Mouse (Mus musculus) kidney, embryonic 16.5 days (tissue): ENCODE measurements at regions not wholly inside any gene's neighbourhood (a gene's known extent, or its start where the extent isn't known, plus 50 kb on each side); places are given as distances from the start of the nearest gene placed in this dataset.
"Not testable (repeated sequence)": the region's sequence is repeated elsewhere in the genome, so short reads cannot be mapped to it uniquely, and the experiment has no call there.

ENCODE experiments used
- ATAC-seq: fragments of 200-750 bp; cut with Nextera tagmentation; 2 replicates; pipeline ENCODE4 v1.8.0; 2017; ENCODE audit warnings: moderate TSS enrichment; ENCODE audit not compliant: low FRiP score, low TSS enrichment
- H3K27ac ChIP-seq: fragments of 300-500 bp; sonication (generic); 2 replicates; pipeline ENCODE4 v1.5.1; 2014; ENCODE audit warnings: low read length
- H3K27me3 ChIP-seq: fragments of 300-500 bp; sonication (generic); 2 replicates; pipeline ENCODE4 v1.6.1; 2014; ENCODE audit warnings: low read length, control low read depth, mixed read lengths; ENCODE audit not compliant: insufficient read depth
- H3K36me3 ChIP-seq: fragments of 300-500 bp; sonication (generic); 2 replicates; pipeline ENCODE4 v1.6.1; 2014; ENCODE audit warnings: low read length, control low read depth, mixed read lengths; ENCODE audit not compliant: insufficient read depth
- H3K4me1 ChIP-seq: fragments of 300-500 bp; sonication (generic); 2 replicates; pipeline ENCODE4 v1.6.1; 2014; ENCODE audit warnings: low read length, control low read depth, mixed read lengths; ENCODE audit not compliant: insufficient read depth
- H3K4me2 ChIP-seq: fragments of 300-500 bp; sonication (generic); replicated peaks from 2 replicates; pipeline ENCODE4 v1.6.1; 2014; ENCODE audit warnings: low read depth, low read length
- H3K4me3 ChIP-seq: fragments of 300-500 bp; sonication (generic); 2 replicates; pipeline ENCODE4 v1.5.1; 2014; ENCODE audit warnings: mild to moderate bottlenecking, low read length
- H3K9ac ChIP-seq: fragments of 300-500 bp; sonication (generic); replicated peaks from 2 replicates; pipeline ENCODE4 v1.6.1; 2014; ENCODE audit warnings: low read length
- H3K9me3 ChIP-seq: fragments of 300-500 bp; sonication (generic); 2 replicates; pipeline ENCODE4 v1.6.1; 2016; ENCODE audit warnings: low read length, control low read depth
- WGBS: fragments of 180-500 bp; shearing (Covaris S2); extraction: QIAGEN DNeasy Blood & Tissue Kit; methylation state at CpG from one replicate; pipeline ENCODE4 v1.1.7; 2014; 5-methylcytosine and 5-hydroxymethylcytosine counted together

GRCm38 (mm10) chr5:105358902-105359301 is 56.7 kb upstream of the Lrrc8b start:
- 91% methylated on average over 3 of the region's 3 CpGs for WGBS
- Histone ChIP-seq H3K4me3 (no peak overlapping the region), H3K36me3 (no peaks in the 10 kb centered on the region), H3K9ac (no peak overlapping the region), H3K27ac (no peak overlapping the region), H3K27me3 (no peaks in the 10 kb centered on the region), H3K4me1 (no peaks in the 10 kb centered on the region), H3K4me2 (no peak overlapping the region), H3K9me3 (no peaks in the 10 kb centered on the region)
- ATAC-seq = no peak

DNA sequence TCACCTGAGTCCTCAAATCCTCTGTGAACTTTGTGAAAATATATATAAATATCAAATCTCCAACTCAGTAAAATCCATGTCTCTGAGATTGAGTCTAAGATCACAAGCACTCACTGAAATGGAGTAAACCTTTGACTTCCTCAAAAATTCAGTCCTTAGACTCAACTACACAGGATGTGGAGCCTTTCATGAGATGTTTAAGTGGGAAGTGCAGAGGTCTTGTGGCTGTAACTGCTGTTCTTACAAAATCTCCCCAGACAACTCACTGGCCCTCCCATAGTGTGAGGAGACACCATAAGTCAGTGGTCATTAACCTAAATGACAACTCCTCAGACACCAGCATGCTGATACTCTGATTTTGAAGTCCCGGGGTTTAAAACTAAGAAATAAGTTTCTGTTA is 59.2 kb upstream of the Lrrc8b start:
- not testable (repeated sequence) for H3K4me1 ChIP-seq, H3K4me3 ChIP-seq, H3K27ac ChIP-seq, H3K4me2 ChIP-seq, H3K9ac ChIP-seq, H3K27me3 ChIP-seq, H3K36me3 ChIP-seq, H3K9me3 ChIP-seq, ATAC-seq
- WGBS = 87% methylated on average over 1 of the region's 1 CpGs

DNA sequence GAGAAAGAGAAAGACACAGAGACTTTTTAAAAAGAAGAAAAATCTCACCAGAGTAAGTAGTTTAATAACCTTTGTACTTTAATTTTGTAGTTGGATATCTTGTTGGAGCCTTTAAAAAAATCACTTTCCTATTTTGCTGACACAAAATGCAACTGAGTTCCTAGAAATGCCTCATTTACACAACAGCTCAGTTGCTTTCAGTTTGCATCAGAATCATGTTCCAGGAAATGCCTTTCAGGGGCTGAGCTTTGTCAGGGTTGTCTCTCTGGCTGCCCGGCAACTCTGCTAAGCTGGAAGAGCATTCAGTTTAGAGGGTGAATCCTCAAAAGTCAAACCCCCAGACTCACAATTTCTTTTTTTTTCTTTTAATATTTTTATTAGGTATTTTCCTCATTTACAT is 60.5 kb upstream of the Gbp6 start:
- 62% methylated on average over 1 of the region's 1 CpGs for WGBS
- ATAC-seq = no peak
- H3K27me3 ChIP-seq = no peaks in the 10 kb centered on the region

DNA sequence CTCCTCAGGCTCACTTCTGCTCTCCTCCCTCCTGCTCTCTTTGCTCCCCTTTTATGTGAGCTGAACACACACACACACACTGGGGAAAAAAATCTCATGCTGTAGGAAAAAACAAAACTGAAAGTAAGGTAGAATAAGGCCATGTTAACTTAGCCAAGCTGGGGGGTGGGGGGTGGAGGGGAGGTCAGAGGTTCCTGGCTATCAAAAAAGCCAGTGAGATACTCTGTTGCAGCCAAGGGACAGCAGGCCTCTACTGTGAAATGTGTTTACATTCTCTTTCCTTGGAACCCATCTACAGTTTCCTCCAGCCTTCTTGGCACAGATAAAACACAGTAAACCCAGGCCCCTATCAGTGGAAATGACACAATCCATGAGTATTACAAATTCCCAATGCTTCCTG is 53.0 kb upstream of the Gbp6 start:
- Histone ChIP-seq H3K9ac (no peak overlapping the region), H3K4me1 (no peaks in the 10 kb centered on the region), H3K4me3 (no peak overlapping the region), H3K36me3 (no peaks in the 10 kb centered on the region), H3K4me2 (no peak overlapping the region), H3K27me3 (no peaks in the 10 kb centered on the region), H3K9me3 (no peaks in the 10 kb centered on the region), H3K27ac (no peak overlapping the region)
- ATAC-seq = no peak

More for the DNA sequence above, 60.5 kb upstream of the Gbp6 start:
- no peak overlapping the region for H3K4me3 ChIP-seq
- no peaks in the 10 kb centered on the region for H3K36me3 ChIP-seq
- H3K27ac ChIP-seq = no peak overlapping the region
- no peaks in the 10 kb centered on the region for H3K9me3 ChIP-seq
- H3K4me1 ChIP-seq = no peaks in the 10 kb centered on the region
- H3K9ac ChIP-seq = no peak overlapping the region
- no peak overlapping the region for H3K4me2 ChIP-seq

GRCm38 (mm10) chr5:105345953-105346352 is 52.5 kb upstream of the Gbp6 start:
- not testable (repeated sequence) for H3K9me3 ChIP-seq, H3K27me3 ChIP-seq, H3K4me2 ChIP-seq, H3K36me3 ChIP-seq, H3K4me1 ChIP-seq, H3K4me3 ChIP-seq, H3K9ac ChIP-seq, H3K27ac ChIP-seq
- 0 out of 2 replicates have a peak, but pooled peaks have one; percentile 54 for ATAC-seq
- 57% methylated on average over 1 of the region's 1 CpGs for WGBS

GRCm38 (mm10) chr5:105344808-105345732 is 51.6 kb upstream of the Gbp6 start:
- no peaks in the 10 kb centered on the region for H3K36me3 ChIP-seq
- H3K9me3 ChIP-seq = no peaks in the 10 kb centered on the region
- ATAC-seq = no peak
- no peak overlapping the region for H3K9ac ChIP-seq
- no peak overlapping the region for H3K27ac ChIP-seq
- H3K27me3 ChIP-seq = no peaks in the 10 kb centered on the region
- 75% methylated on average over 6 of the region's 6 CpGs for WGBS
- H3K4me1 ChIP-seq = no peaks in the 10 kb centered on the region
- no peak overlapping the region for H3K4me3 ChIP-seq
- H3K4me2 ChIP-seq = no peak overlapping the region

GRCm38 (mm10) chr5:105343816-105344215 is 50.3 kb upstream of the Gbp6 start:
- not testable (repeated sequence) for H3K27me3 ChIP-seq, H3K36me3 ChIP-seq, H3K4me1 ChIP-seq, H3K27ac ChIP-seq, H3K9me3 ChIP-seq, H3K4me3 ChIP-seq, H3K9ac ChIP-seq, ATAC-seq, H3K4me2 ChIP-seq
- 58% methylated on average over 2 of the region's 2 CpGs for WGBS
